Mouse (Mus musculus) brain, adult 2 months (tissue): ENCODE data around the gene Klrb1c.
A peak's percentile ranks its signal among the peaks of the same experiment; 100 is the strongest.
"Not testable (repeated sequence)": the region's sequence is repeated elsewhere in the genome, so short reads cannot be mapped to it uniquely, and the experiment has no call there.

Experiments used
- DNase-seq: peaks from one replicate; pipeline ENCODE4 v3.0.0; 2011; ENCODE audit warnings: low read depth, low spot score

Klrb1c gene

DNA sequence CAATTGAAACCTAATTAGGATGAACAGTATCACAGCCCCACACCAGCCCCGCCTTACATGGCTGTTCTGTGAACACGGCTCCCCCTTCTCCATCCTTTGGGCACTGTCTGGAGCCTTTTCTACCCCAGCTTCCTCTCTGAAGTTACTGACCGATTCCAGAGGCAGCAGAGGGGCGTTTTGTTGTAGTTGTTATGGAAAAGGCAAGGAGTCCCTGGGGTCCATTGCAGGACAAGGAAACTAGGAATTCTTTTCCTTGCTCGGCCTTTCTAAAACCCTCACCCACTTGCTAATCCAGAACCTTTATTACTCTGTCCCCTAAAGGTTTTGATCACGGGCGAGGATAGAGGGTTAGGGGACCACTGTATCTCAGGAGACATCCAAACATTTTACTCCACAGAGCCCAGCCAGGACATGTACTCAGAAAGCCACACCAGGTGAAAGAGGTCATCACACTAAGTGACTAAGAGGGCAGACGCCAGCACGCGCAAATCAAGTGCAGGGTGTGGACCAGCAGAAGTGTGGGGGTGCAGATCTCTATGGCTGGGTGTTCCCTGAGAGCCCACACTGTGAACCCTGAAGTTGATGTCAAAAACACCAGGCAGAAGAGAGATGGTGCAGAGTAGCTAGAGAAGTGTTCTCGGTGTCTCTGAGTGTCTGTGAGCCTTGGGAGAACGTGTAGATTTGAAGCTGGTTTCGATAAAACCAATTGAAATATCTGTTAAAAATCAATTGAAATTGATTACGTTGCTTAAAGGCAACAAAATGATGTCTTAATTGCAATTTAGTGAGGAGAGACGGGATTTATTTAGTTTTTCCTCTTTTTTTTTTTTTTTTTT lies 9.1 kb upstream of the Klrb1c start:
- peak; percentile 52 for DNase-seq

DNA sequence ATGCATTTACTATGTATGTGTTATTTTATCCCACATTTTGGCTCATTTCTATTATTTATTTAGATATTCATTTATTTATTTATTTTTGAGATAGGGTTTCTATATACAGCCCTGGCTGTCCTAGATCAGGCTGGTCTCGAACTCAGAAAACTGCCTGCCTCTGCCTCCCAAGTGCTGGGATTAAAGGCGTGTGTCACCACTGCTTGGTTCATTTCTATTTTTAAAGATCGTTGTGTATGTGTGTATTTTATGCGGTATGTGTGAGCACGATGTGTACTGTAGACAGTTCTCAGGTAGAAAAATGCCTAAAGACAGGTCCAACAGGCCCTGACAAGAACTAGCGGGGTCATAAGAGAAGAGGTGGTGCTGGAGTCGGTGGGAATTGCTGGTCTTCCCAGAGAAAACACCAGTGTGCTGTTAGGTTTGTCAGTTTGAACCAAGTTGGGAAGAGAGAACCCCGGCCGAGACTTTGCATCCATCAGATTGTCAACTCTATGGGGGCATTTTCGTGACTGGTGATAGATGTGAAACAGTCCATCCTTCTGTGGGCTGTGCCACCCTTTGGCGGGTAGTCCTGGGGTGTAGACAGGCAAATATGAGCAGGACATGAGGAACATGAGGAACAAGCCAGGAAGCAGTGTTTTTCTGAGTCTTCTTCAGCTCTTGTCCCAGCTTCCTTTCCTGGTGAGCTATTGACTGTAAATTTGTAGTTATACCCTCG lies 8.3 kb upstream of the Klrb1c start:
- no peak for DNase-seq

DNA sequence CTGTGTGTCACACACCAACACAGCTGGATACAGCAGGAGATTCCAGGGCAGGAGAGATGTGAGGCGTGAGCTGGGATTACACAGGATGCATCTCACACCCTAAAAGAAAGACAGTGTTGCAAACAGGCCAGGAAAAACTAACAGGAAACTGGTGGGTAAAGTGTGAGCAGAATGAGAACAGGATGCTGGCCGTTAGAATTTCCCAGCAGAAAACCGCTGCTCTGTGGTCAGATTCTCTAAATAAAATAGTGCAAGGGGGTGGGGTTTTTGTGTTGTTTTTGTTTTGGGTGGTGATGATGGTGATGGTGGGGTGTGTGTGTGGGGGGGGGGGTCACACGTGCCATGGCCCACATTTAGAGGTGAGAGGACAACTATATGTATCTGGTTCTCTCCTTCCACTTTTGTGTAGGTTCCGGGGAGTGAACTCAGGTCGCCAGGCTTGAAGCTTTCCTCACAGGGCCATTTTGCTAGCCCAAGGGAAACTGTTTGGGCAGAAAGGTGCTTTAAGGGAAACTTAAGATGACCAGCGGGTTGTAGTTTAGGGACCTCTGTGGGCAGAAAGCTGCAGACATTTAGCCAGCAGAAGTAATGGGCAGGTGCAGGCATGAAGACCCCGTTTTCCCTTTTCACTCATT lies 7.4 kb upstream of the Klrb1c start:
- no peak for DNase-seq

GRCm38 (mm10) chr6:128793734-128794133 lies 4.7 kb upstream of the Klrb1c start:
- no peak for DNase-seq

DNA sequence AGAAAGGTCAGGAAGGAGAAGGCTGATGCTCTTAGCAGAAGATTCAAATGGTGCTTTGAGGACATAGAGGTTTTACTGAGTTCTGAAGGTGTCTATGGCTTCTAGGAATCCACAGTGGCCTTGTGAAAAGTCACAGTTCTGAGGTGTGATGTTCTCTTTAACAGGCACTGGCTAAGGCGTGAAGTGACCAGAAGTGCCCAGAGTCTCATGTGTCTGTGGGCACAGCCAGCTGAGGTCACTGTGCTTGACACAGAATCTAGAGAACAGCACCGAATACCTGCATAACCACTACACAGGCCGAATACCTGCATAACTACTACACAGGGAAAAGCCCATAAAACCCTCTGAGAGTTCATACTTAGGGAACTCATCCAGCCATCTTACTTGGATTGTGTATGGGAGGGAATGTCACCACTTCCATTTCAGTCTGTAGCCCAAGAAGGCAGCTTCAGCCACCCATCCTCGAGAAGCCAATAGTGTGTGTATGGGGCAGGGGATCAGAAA lies 1.5 kb upstream of the Klrb1c start:
- not testable (repeated sequence) for DNase-seq

DNA sequence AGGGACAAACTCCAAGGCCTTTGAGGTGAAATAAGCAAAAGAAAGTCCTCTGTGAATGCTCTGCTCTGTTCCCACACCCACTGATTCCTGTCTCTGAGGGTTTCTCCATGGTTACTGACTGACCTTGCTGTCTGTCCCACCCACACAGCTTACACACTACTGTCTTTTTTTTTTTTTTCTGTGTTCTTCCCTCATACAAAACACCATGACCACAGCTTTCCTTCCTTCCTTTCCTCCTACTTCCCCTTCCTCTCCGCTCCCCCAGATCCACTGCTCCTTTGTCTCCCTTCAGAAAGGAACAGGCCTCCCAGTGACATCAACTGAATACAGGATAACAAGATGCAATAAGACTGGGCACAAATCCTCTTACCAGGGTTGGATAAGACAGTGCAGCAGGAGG lies 498 bp downstream of the Klrb1c start:
- DNase-seq, result no peak

- not testable (repeated sequence) for DNase-seq
Measured at GRCm38 (mm10) chr6:128786396-128786795, 2.6 kb downstream of the Klrb1c start.

- no peak for DNase-seq
Measured at GRCm38 (mm10) chr6:128769481-128770253, 19.3 kb downstream of the Klrb1c start.

- DNase-seq, result no peak
Measured at GRCm38 (mm10) chr6:128768047-128768446, 21.0 kb downstream of the Klrb1c start.

GRCm38 (mm10) chr6:128766486-128767254 lies 22.3 kb downstream of the Klrb1c start:
- DNase-seq, result peak; percentile 64

DNA sequence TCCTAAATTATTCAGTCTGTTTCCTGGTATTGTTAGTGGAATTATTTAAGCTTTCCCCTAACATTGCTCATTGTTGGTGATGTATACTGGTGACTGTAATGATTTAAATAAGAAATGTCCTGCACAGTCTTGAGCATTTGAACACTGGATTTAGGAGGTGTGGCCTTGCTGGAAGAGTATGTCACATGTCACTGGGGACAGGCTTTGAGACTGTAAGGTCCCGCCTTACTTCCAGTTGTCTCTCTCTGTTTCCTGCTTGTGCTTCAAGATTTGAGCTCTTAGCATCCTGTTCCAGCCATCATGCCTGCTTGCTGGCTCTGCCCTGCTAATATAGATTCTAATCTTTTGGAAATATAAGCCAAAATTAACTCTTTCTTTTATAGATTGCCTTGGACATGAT lies 23.8 kb downstream of the Klrb1c start:
- DNase-seq, result no peak

DNA sequence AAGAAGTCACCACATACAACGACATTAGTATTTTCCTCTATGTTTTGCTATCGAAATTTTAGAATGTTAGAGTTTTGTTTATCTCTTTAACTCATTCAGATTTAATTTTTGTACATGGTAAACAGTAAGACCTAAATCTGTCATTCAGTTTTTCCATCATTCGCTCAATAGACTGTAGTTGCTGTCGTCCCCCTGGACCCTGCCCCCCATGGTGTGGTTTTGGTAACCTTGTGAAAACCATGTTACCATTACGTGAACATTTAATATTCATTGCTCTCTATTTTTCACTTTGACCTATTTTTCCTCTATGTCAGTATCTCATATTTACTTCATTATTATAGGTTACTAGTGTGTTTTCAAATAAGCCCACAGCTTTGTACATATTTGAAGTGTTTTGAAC lies 24.4 kb downstream of the Klrb1c start:
- no peak for DNase-seq

GRCm38 (mm10) chr6:128763736-128764523 lies 25.1 kb downstream of the Klrb1c start:
- DNase-seq, result peak; percentile 99

GRCm38 (mm10) chr6:128762892-128763670 lies 25.9 kb downstream of the Klrb1c start:
- DNase-seq, result not testable (repeated sequence)

DNA sequence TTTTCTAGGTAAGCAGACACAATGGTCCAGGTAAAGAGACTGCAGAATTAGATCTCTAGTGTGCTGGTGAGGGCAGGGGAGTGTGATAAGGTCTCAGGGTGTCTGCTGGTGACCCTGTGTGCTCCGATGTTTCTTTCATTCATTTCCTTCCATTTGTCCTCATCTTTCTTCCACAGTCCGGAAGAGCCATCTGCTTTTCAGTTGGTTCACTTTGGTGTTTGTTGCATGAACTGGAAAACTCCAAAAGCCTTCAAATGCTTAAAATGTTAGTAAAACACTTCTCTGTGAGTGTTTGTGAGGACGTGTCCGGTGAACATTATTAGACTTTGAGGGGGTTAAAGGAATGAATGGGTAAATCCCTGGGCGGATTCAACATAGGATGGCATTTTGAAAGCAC lies 27.9 kb downstream of the Klrb1c start:
- DNase-seq, result no peak

DNA sequence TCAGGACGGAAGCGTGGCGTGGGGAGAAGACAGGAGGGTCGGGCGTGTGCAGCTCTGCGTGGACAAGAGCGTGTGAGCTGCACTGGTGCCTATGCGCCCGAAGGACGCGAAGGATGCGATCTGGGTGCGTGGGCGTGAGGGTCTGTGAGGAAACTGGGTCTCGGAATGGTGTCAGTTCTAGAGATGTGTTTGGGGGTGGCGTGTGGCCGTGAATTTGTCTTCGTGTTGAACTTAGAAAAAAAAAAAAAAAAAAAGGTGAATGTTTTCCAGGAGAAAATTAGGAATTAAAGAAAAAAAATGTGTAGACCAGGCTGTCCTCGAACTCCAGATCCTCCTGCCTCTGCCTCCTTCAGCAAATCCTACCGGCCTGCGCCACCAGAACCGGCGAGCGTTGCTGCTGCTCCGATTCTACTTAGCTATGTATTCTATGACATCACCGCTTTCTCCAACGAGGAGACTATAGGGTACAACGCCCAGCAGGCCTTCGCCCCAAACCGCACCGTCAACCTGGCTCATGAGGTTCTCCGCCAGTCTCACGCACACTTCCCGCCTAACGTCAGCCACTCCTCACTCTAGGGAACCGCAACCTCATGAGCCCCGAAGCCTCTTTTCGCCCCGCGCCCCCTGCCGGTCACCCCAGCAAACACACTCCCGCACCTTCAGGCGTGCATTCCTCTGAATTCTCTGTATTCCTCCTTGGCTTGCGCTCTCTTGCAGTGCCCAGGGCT lies 28.4 kb downstream of the Klrb1c start:
- peak; percentile 96 for DNase-seq

GRCm38 (mm10) chr6:128760016-128760415 lies 29.0 kb downstream of the Klrb1c start:
- peak; percentile 91 for DNase-seq

DNA sequence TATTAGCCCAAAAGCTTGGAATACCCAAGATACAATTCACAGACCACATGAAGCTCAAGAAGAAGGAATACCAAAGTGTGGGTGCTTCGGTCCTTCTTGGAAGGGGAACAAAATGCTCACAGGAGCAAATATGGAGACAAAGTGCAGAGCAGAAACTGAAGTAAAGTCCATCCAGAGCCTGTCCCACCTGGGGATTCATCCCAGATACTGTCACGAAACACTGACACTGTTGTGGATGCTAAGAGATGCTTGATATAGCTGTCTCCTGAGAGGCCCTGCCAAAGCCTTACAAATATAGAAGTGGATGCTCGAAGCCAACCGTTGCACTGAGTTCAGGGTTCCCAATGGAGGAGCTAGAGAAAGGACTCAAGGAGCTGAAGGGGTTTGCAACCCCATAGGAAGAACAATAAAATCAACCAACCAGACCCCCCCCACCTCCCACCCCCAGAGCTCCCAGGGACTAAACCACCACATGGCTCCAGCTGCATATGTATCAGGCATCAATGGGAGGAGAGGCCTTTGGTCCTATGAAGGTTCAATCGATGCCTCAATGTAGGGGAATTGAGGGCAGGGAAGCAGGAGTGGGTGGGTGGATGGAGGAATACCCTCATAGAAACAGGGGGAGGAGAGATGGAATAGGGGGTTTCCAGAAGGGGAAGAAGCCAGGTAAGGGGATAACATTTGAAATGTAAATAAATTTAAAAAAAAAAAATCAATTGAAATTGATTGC lies 29.6 kb downstream of the Klrb1c start:
- DNase-seq, result no peak
